Mouse (Mus musculus) liver, adult (tissue): Measurements from ENCODE around the gene Trim6.

Experiments
- GATA4 ChIP-seq: IDR thresholded peaks from 2 replicates; pipeline ENCODE4 v1.6.1; 2014; ENCODE audit warnings: mild to moderate bottlenecking, low read length; ENCODE audit not compliant: insufficient replicate concordance

Trim6 gene

GRCm38 (mm10) chr7:104244287-104245181 is 25.9 kb downstream of the Trim6 start, which contains the start of gene Trim34a:
Gene Trim34a, plus strand, starts transcription at chr7:104244457.
- TF ChIP-seq GATA4: no peak
